Mouse (Mus musculus): ENCODE results near the gene Lnpk.

Gene Lnpk

DNA sequence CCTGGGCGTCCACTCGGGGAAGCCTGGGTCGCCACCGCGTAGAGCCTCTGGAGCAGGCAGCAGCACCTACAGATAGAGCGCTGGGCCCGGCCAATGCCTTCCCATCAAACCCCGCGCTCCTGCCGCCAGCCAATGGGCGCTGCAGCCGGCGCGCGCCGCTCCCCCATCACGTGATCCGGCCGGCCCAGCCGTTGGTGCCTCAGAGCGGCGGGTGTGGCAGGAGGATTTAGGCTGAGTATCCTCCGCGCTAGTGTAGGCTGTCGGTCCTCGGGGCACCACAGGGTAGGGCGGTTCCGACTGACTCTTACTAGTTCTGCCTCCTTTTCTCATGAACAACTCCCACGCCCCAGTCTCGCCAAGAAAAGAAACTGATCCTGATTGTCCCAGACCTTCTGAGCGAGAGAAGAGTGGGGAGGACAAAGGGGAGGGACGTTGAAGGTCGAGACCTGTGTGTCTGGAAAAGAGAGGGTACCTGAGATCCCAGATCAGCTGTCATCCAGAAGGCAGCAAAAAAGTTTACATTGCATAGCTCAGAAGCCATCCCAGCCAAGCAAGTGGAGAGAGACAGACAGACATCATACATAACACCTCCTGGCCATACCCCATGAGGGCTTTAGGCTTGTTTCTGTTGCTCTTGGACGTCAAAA, at the start of gene Lnpk:
Gene Lnpk, minus strand, starts transcription at position 593 of the 647 bp plus-strand sequence.
- DNase-seq (ENCODE audit: low spot score in 2 of 2), result peak; percentile 86 to 93

DNA sequence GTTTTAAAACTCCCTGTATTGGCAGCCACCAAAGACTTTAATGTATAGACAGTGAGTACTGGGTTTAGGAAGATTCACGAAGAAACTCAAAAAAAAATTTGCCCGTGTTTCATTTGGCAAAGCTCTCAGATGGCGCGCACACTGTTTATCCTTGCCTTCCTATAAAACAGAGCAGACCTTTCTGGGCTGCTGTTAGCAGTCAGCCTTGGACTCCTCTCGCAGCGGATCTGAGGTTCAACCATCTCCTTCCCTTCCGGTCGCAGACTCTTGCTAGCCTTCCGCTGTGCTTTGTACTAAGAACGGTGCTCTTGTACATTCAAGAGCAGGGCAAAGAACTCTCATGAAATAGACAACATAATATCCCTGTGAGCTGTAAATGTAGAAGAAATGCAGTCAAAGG, 41.1 kb upstream of the Lnpk start:
- no peak for DNase-seq (ENCODE audit: low spot score in 2 of 2)

DNA sequence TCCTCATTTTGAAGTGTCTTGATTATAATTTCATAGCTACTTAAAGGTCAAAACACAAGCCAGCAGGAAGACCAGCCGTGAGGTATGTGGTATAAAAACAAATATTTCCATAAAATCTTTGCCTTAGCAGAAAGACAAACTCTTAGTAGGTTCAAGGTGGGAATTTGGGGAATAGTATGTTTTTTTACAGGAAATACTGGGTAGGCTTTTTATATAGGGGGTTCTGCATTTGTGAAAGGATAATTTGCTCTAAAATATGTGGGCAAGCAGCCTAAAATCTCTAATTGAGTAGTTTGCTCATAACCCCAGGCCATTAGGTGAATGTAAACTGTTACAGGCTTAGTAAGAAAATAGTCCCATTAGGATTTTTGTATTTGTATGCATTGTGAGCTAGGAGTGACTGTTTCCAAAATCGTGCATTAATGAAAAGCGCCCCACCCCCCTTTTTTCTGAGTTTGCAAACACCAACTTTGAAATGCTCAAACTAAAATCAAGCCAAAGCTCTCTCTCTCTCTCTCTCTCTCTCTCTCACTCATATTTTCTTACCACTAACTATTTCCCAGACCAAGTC, 40.5 kb upstream of the Lnpk start:
- DNase-seq (ENCODE audit: low spot score in 2 of 2), result no peak

DNA sequence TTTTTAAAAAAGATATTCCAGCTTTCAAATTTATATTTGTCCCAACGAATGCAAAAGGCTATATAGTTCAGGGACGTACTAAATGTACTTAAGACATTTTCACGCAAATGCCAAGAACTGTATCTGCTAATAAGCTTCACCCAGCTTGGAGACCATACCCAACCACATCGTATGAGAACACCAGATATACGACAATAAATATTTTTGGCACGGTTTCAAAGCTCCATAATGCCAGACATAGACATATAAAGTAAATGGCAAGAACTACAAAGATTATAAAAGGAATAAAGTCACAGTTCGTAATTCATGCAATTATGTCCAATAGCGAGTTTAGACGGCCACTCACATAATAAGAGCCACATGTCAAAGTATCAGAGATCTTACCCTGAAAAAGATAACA, 38.5 kb upstream of the Lnpk start:
- DNase-seq (ENCODE audit: low spot score in 2 of 2), result no peak

DNA sequence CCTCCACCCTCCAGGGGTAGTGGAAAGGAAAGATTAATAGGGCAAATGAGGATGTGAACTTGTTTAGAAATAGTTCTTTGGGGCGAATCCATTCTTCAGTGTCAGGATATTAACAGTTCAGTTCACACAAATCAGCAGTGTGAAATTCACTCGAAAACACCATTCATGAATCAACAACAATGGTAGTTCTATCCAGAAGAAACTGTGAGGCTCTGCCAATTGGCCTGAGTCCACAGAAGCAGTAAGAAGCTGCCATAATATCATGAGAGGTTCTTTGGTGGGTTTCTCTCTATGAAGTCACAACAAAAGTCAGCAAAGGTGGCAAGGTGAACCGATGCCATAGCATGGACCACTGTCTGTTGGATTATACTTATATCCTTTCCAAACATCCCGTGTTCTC, 32.2 kb upstream of the Lnpk start:
- no peak for DNase-seq (ENCODE audit: low spot score in 2 of 2)

DNA sequence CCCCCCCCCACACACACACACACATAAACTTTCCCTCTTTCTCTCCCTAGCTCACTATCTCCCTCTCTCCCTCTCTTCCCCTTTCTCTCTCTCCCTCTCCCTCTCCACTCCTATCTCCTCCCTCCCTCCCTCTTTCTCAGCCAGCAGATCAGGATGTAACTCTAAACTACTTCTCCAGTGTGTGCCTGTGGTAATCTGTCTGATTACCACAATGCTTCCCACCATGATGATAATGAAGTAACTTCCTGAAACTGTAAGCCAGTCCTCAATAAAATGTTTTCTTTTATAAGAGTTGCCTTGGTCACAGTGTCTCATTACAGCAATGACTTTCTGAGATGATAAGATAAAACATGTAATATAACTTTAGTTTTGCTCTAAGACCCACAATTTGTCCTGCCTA, 30.1 kb upstream of the Lnpk start:
- DNase-seq (ENCODE audit: low spot score in 2 of 2), result no peak

DNA sequence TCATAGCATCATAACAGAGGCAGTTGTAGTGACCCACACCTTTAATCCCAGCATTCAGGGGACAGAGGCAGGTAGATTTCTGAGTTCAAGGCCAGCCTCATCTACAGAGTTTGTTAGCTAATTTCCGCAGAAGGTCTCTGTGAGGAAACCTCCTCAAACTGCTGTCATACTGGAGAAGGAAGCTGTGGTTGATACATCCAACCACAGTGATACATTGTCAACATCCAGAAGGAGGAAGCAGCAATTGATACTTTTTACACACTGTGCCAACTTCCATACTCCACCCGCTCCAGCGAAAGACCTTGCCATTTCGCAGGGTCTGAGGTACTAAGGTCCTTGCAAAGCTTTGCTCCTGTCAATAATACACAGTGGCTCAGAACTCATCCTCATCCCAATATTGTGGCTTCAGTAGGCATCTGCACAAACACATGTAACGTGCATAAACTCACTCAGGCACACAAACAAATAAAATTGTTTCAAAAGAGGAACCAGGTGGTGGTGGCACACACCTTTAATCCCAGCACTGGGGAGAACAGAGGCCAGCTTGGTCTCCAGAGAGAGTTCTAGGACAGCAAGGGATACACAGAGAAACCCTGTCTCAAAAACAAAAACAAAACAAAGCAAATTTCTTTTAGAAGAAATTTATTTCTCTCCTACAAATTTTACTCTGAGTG, 27.0 kb upstream of the Lnpk start:
- DNase-seq (ENCODE audit: low spot score in 2 of 2), result no peak

DNA sequence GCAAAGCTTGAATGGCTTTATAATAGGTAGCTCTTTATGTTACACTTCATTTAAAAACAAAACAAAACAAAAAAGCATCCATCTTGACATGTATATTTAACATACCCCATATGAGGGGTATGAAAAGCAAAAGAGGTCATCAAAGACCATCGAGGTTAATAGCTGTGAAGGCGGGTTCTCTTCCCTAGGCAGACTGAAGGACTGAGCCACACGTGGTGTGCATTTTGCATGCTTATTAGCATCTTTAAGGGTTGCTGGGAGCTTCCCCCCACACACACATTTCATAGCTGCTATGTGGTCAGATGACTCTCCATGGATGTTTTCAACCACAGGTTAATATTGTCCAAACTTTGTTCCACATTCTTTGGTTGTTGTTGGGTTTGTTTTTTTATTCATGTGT, 24.8 kb upstream of the Lnpk start:
- DNase-seq (ENCODE audit: low spot score in 2 of 2), result no peak

DNA sequence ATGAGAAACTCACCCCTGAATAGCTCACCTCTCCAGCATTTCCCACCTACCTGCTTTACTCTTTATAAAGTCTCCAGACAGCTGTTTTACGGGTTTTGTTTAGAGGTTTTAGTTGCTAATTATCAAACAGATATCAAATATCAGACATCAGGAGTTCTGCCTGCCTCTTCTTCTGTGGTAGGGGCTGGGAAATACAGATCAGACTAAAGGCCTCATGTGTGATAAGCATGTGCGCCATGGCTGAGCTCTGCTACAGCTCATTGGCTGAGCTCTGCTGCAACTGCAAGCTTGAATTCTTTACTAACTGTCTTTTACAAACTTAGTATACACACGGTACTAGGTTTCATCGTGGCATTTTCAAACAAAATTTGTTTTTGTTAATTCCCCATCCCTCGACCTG, 23.2 kb upstream of the Lnpk start:
- DNase-seq (ENCODE audit: low spot score in 2 of 2), result no peak

DNA sequence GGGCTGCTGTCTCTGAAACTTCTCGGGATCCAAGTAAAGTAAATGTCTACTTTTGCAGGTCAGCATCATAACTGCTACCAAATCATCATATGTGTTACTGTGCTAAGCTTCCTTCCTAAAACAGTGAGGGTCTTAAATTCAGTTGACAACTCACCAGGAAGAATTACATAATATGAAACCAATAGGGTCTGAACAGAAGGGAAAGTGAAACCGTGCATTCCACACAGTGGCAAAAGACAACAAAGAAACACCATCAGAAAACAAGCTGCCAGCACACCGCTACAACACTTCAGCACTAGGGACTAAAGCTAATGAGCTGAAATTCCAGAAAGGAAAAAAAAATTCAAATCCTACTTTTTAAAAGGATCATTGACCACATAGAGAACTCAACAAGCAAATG, 17.9 kb upstream of the Lnpk start:
- DNase-seq (ENCODE audit: low spot score in 2 of 2), result no peak

DNA sequence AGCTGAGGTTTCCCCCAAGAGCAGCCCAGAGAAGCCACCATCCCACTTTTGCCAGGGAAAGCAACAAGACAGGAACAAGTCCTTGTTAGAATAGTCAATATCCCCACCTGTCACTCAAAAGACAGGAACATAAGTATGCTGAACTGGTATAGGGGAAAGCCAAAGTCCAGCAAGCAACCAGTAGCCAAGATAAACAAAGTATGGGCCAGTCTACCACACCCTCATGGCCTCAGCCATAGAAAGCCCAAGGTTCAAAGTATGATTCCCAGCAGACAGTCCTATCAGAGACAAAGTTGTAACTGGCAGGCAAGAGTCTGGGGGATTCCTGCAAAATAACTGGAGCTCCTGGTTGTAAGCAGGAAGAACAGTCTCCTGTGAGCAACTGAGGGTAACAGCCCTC, 16.9 kb upstream of the Lnpk start:
- no peak for DNase-seq (ENCODE audit: low spot score in 2 of 2)

DNA sequence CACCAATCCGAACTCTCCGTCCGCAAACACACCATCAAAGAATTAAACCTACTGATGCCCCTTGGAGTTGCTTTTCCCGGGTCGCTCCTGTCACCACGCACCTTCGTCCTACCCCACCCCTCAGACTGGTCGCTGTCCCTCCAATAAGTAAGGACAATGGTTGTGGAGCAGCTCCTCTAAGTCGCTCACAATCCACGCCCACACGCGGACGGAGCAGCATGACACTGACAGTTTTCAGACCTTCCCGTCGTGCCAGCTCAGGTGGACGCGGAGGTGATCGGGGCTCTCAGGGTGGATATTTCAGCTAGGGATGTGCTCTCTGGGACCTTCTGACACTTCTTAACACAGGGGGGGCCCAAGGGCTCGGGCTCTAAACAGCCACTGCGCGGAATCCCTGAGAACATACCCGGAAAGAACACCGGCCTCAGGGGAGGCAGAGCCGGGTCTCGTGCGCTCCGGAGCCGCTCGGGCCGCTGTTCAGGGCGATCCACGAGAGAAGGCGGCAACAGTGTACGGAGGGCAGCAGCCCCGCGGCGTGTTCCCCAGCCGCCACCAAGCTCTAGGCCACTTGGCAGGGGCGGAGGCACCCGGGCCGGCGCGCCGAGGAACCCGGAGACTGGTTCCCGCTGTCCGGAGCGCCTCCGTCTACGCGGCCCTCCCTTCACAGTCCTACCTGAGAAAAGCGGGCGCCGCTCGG, 941 bp downstream of the Lnpk start:
- DNase-seq (ENCODE audit: low spot score in 2 of 2), result peak in 1 of 2 experiments; percentile 10

DNA sequence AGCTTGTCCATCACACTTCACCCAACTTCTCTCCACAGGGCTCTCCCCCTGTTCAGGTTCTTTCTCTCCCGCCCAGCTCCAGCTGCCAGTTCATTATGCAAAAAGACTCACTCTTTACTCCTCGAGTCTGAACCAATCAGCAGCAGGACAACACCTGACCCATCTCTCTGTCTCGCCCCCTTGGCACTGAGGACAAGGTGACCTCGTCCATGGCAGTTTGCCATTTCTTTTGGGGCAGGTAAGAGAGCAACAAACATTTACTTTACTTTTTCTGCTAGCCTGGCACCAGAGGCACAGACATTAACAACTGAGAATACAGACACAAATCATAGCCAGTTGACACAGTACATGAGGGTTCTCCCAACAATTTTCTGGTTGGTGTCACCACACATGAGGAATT, 8.8 kb downstream of the Lnpk start:
- DNase-seq (ENCODE audit: low spot score in 2 of 2), result no peak

DNA sequence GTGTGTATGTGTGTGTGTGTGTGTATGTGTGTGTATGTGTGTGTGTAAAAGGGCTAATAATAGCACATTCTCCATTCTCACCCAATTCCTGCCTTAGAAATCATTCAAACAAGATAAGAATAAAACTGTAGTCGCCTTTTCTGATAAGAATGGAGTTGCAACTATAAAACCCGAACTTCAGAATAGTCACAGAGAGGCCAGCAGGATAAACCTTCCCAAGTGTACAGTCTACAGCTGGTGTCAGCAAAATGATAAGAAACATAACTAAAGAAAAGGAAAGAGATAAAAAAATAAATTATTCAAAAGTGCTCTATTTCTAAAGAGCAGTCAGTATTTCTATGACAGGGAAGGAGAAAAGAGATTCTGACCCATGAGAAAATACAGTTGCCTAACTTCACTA, 19.4 kb downstream of the Lnpk start:
- DNase-seq (ENCODE audit: low spot score in 2 of 2), result no peak

DNA sequence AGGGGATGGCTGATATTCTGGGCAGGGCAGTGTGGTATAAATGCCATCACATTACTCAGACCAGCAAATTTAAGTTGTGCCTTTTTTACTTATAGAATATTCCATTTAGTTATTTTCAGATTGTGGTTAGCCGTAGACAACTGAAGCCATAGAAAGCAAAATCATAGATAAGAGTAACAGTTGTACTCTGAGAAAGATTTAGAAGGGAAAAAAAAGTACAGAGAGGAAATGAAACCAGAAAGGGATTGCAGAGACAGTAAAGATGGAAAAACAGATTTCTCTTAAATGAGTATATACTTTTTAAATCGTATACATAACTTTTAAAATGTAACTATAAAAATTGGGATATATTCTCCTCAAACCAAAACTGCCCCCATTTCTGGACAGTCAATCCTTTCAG, 20.1 kb downstream of the Lnpk start:
- DNase-seq (ENCODE audit: low spot score in 2 of 2), result no peak

DNA sequence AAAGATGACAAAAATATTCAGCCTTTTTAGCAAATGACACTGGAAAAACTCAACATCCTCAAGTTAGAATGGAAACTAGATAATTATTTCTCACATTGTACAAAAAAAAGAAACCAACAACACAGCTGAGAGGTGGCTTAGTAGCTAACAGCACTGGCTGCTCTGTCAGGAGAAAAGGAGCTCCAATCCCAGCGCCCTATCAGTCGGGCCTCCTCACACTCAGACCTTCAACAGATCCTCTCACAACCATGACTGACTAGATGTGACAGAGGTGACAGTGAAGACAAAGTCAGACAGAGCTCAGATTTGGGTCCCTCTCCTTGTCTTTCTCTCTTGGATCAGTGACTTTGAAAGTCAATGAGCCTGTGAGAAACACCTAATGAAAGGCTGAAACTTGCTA, 21.8 kb downstream of the Lnpk start:
- no peak for DNase-seq (ENCODE audit: low spot score in 2 of 2)

DNA sequence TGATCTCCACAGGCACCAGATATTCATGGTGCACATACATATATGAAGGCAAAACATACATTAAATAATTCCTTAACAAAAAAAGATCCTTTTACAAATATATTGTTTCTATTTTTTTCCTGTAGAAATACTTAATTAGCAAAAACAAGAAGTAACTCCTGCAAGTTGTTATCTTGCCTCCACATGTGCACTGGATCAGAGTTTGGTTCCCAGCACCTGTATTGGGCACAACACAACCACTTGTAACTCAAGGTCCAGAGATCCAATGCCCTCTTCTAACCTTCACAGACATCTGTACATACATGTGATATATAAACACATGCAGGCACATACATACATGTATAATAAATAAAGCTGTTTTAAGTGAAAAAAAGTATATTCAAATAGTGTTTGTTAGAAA, 27.3 kb downstream of the Lnpk start:
- no peak for DNase-seq (ENCODE audit: low spot score in 2 of 2)

DNA sequence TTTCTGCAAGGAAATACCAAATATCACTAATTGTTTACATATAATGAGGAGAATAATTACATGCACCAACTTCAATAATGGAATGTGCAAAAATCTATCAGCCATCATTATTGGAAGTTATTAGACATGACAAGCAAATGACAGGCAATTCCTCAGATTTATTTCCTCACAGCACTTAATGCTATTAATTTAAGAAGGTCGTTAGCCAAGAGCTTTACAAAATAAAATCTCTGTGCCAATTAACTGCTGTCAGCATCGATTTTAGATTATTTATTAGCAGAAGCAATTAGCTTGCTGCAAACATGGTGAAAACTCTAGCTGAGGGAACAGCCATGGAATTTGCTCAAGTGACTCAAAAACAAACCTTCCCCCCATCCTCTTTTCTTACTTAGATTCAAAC, 30.9 kb downstream of the Lnpk start:
- no peak for DNase-seq (ENCODE audit: low spot score in 2 of 2)

DNA sequence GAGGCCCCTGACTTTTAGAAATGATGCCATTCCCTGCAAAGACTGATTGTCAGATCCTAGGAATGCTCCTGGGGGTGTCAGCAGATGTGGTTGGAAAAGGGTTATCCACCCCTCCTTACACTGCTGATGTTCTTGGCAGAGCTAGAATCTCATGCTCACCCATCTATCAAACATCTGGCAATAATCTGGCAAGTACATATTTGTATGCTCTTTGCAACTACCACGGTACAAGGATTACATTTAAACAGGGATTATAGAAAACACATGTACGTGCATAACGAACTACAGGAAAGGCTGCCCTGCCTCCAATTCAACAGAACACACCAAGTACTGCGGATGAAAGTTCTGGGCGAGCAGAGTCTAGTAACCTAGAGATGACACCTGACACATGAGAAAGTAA, 70.9 kb downstream of the Lnpk start:
- DNase-seq (ENCODE audit: low spot score in 2 of 2), result no peak

DNA sequence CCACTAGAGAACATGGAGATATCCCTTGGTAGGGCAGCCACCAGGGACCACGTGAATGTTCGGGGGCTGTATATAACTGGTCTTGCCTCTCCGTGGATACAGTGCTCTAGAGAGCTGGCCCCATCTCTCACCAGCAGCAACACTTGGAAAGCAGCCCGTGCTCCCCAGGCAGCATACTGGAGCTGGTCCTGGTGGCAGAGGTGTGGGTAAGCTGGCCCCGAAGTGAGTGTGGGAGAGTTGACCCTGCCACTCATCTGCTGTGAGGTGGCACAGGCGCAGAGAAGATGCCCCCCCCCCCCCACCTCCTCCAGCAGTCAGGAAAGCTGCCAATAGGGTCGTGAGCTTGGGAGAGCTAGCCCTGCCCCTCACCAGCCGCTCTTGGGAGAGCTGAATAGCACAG, 72.8 kb downstream of the Lnpk start:
- no peak for DNase-seq (ENCODE audit: low spot score in 2 of 2)

DNA sequence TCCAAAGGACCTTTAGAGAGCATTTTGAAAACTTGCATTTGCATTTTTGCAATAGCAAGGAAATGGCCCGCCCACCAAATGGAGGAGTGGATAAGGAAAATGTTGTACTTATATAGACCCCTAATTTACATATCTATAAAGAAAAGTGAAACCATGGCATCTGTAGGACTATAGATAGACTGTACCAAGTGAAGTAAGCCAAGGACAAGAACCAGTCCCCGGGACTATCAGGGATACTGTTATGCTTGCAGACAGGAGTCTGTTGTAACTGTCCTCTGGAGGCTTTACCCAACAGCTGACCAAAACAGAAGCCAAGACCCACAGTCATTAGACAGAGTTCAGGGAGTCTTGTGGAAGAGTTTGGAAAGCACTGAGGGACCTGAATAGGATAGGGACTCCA, 78.9 kb downstream of the Lnpk start:
- DNase-seq (ENCODE audit: low spot score in 2 of 2), result no peak

DNA sequence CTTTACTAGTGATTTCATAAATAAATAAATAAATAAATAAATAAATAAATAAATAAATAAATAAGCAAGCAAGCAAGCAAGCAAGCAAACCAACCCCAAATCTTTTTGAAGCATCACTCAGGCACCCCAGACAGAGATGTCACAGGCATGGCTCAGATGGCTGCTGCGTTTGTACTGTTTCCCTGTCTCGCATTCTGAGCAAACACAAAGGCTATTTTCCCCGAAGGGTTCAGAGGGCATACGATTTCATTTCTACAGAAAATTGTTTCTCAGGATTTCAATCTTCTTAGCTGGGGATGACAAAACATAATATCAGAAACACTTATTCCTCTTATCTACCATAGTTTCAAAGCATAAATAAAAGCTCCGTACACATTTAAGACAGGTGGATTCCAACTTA, 81.4 kb downstream of the Lnpk start:
- no peak for DNase-seq (ENCODE audit: low spot score in 2 of 2)

DNA sequence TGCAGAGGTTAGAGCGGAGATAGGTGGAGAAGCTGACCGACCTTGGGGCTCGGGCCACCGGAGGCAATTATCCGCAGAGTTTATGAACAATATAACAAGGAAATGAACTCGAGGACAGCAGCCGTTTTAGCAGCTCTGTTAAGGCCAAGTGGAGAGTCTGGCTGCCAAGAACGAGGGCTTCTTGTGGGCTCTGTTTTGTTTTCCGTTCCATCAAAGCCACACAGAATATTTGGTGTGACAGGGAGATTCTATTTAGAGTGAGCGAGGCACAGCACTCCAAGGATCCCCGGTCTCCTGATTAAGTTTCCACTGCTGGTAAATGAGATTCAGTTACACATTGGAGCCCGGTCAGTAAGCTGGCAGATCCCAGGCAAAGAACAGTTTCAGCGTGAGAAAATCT, 87.8 kb downstream of the Lnpk start:
- no peak for DNase-seq (ENCODE audit: low spot score in 2 of 2)

All from urinary bladder, postnatal 36 days (tissue).